Mouse (Mus musculus) 3134 (cell line): Measurements from ENCODE around the gene Gfpt1.
A peak's percentile ranks its signal among the peaks of the same experiment; 100 is the strongest.
"Not testable (repeated sequence)": the region's sequence is repeated elsewhere in the genome, so short reads cannot be mapped to it uniquely, and the experiment has no call there.

ENCODE experiments used
- DNase-seq: peaks from one replicate; pipeline ENCODE4 v3.0.0-alpha.2; 2011; ENCODE audit warnings: low spot score; ENCODE audit not compliant: insufficient read length; ENCODE audit errors: extremely low read depth

The Gfpt1 gene

DNA sequence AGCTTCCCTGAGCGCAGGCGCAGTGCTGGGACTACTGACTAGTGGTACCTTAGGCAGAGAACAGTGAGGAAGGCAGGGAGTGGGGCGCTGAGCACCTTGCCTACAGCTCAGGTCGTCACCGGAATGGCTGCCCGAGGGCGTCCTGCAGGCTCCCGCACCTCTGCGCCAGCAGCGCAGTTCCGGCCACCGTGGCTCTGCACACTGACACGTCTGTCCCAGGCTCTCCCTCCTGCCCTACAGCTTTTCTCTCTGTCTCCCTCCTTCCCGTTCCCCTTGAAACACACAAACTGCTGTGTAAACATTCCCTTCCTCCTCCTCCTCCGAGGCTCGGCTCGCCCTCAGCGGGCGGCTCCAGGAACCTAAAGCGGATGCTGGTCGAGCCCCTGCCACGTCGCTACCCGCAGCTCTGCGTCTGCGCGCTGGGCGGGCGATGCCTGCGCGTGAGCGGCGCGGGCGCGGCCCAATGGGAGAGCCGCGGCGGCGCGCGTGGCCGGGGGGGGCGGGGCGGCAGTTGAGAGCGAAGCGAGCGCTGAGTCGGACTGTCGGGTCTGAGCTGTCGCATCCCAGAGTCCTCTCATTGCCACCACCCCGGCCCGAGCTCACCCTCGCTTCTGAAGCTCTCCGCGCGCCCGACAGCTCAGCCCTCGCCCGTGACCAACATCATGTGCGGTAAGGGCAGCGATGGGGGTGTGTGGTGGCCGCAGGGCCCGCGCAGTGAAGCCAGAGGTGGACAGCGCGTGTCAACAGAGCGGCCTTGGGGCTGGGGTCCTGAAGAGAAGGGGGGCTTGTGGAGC is at the start of gene Gfpt1:
Gene Gfpt1, plus strand, starts transcription at position 510 of the 794 bp plus-strand sequence.
- peak; percentile 93 for DNase-seq

DNA sequence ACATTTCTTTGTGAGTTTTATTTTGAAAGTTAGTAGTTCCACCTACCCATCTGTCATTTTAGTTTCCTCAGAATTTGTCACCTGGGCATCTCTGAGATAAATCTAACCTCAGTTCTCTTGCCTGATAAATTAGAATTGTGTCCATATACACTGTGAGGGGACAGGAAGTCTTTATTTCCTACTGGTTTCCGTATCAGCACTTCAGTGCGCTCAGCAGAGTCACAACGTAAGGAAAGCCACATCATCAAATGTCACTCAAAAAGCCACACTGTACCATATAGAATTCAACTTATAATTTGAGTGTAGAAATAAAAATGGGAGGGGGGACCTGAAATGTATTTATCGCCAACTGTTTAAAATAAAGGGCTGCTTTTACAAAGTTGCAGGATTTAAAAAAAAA is 48.4 kb upstream of the Gfpt1 start:
- no peak for DNase-seq

DNA sequence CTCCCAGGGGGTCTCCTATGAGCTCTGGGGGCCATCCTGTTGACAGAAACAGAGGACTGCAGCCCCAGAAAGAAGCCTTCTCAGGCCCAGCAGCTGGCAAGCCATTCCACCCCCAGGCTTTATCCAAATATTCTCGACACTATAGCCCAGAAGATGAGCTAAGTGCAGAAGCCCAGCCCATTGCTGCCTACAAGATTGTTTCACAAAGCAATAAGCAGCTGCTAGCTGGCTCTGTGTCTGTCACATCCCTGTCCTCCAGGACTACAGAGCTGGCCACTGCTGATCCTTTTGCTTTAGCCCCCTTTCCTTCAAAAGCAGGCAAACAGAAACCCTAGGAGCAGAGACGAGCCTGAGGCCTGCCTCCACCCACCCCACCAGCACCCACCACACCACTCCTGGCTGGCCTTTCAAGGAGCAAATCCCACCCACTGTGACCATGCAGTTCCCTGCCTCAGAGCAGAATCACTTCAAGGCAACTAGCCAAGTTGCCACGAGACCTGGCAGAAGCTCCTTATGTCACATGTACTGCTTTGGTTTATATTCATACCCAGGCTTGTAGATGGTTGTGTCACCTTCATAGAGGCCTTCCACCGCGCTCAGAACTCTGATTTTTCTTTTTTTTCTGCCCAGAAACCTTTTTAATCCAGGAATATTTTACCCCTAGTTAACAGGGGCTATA is 45.9 kb upstream of the Gfpt1 start:
- no peak for DNase-seq

- DNase-seq = no peak
Observed at GRCm38 (mm10) chr6:86997360-86997759, 45.3 kb upstream of the Gfpt1 start.

GRCm38 (mm10) chr6:87001995-87002394 is 40.7 kb upstream of the Gfpt1 start:
- no peak for DNase-seq

DNA sequence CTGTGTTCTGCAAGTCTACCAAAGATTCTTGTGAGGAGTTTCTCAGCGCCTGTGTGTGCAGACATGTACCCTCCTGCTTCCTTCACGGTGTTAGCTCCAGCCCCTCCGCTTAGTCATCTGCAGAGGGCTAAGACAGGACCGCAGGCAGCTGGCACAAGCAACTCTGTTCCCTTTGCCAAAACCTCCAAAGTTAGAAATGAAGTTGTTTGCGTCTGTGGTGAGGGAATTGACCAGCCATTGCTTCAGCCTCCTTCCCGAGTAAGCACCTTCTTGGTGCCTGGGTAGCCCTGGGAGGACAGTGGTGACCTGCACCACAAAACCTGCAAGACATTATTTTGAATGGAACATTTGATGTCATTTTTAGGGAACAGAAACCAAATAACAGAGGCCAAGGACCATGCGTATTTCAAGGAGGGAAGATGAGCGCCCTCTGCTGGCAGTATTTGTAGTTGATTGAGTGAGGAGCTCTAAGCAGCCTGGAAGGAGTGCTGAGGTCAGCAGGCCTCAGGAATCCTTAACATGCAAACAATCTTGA is 40.1 kb upstream of the Gfpt1 start:
- DNase-seq = peak; percentile 83

DNA sequence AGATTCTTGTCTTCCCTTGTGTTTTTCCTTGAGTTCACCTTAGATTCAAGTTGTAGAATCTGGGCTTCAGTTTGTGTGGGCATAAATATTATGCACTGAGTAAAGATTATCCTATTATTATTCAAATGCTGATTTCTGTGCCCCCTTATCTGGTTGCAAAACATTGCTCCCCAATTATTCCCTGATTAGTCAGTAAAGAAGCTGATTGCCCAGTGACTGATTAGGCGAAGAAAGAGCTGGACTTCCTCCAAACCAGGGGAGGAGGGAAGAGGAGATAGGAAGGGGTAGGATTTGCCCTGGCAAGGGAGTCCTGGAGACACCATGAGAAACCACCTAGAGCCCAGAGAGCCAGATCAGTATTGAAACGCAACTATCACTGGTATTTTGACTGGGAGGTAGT is 38.5 kb upstream of the Gfpt1 start:
- no peak for DNase-seq

GRCm38 (mm10) chr6:87005577-87005976 is 37.1 kb upstream of the Gfpt1 start:
- peak; percentile 74 for DNase-seq

GRCm38 (mm10) chr6:87008887-87009286 is 33.8 kb upstream of the Gfpt1 start, which contains the start of gene Nfu1:
TSS of gene Nfu1 (plus strand) at chr6:87009236.
- no peak for DNase-seq

GRCm38 (mm10) chr6:87009692-87010328 is 32.8 kb upstream of the Gfpt1 start:
- peak; percentile 89 for DNase-seq

- no peak for DNase-seq
Observed at GRCm38 (mm10) chr6:87016916-87017315, 25.7 kb upstream of the Gfpt1 start.

GRCm38 (mm10) chr6:87018874-87019273 is 23.8 kb upstream of the Gfpt1 start:
- no peak for DNase-seq

DNA sequence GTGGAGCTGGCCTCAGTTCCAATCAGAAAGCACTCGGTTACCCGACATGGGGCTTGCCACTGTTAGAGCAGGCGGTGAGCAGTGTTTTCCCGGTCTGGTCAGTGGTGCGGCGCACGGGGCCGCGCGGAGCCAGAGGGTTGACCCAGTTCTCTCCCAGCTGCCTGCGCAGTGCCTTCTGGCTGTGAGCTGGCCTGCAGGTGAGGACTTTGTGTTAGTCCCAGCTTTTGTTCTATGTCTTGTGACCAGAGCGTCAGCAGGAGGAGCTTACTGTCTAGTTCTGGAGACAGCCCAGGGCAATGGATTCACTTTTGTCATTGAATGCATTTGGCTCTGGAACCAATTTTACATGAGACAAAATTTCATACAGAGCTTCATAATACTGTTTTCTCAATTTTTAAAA is 20.9 kb upstream of the Gfpt1 start:
- DNase-seq = no peak

DNA sequence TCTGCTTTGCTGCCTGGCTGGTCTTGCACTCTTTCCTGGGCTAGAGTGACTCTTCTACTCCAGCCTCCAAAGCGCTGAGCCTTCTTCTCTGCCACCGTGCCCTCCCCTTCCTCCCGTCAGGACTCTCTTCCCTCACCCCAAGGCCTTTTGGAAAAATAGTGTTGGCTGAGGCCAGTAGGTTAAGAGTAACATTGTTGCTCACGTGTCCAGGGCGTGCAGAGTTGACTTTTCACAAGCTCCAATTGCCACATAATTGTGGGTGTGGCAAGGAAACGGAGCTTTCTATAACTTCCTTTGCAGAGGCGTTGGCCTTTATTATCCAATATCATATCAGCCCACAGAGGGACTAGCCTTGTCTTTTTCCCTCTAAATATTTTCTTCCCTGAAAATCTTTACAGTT is 15.7 kb upstream of the Gfpt1 start:
- no peak for DNase-seq

- DNase-seq = no peak
Observed at GRCm38 (mm10) chr6:87028881-87029280, 13.8 kb upstream of the Gfpt1 start.

GRCm38 (mm10) chr6:87031310-87031709 is 11.3 kb upstream of the Gfpt1 start:
- DNase-seq = not testable (repeated sequence)

DNA sequence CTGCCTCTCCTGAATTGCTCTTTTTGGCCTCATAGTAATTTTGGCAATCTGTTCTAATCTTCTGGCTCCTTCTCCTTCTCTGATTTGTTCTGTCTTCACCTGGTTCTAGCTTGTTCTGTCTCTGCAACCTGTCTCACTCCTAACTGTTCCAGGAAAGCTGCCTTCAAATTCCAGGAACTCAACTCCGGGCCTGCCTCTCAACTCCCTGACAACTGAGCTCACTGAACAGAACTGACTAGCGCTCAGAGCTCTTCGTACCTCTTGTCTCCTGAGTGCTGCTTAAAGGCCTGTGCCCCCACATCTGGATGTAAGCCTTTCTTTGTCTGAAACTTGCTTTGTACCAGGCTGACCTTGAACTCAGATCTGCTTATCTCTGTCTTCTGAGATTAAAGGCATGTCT is 10.2 kb upstream of the Gfpt1 start:
- no peak for DNase-seq

DNA sequence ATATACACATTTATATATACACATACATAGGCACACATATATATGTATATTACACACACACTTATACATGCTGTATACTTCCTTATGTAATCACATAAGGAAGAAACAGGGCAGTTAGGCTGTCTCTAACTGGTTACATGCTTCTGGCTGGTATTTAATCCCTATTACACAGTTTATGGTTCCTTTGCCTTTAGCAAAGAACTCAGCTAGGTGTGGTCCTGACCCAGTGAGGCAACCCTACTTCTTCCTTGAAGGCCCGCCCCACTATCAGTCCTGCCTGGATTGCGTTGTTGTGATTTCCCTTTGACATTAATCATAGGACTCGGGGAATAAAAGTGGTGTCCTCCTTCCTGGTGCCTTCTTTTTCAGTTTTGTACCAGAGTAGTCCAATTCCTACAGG is 8.3 kb upstream of the Gfpt1 start:
- DNase-seq = no peak

- peak; percentile 76 for DNase-seq
Observed at GRCm38 (mm10) chr6:87037826-87038620, 4.6 kb upstream of the Gfpt1 start.

DNA sequence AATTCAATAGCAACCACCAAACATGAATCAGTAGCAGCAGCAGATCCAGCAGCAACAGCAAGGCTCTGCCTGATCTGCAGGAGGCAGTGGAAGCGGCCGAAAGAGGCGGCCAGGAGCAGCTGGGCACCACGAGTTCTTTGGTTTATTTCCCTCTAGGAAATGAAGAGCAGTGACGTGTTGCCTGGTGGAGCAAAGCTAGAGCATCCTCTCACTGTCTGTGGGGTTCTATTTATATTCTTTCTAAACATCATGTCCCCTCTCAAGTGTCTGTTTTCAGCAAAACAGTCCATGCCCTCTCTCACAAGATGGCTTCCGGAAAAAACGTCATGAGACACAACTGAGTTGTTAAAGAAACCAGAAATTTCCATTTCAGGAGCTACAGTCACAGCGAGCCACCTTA is 3.5 kb upstream of the Gfpt1 start:
- no peak for DNase-seq

DNA sequence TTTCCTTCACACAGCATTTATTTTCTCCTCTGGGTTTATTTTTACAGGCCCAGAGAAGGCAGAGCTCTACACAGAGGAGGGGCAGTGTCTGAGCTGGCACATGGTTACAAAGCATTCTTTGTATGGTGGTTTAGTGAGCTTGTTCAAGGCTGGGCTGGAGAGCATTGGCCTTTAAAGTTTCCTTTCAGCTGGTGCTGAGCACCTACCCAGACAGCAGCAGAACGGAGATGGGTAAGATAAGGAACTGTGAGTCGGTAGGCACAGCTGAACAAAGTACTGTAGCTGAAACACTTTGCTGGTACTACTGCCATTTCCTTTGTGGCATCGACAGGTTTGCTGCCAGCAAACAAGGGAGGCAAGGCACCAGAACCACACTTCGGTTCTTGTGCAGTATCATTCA is 1.7 kb upstream of the Gfpt1 start:
- peak; percentile 49 for DNase-seq
